Mouse (Mus musculus) heart, embryonic 11.5 days (tissue): Measurements from ENCODE around the gene Pcnx. TPM values are rescaled to one million over a fixed set of nuclear protein-coding genes. Genes with fewer than 3 reads are reported as not detected.

Source experiments
- ATAC-seq: fragments of 200-750 bp; cut with Nextera tagmentation; replicated peaks from 2 replicates; pipeline ENCODE4 v1.8.0; 2017; ENCODE audit warnings: moderate library complexity; ENCODE audit not compliant: insufficient number of reproducible peaks, low FRiP score, low TSS enrichment
- H3K27ac ChIP-seq: fragments of 300-500 bp; sonication (generic); 2 replicates; pipeline ENCODE4 v1.5.1; 2014; ENCODE audit warnings: mild to moderate bottlenecking, low read depth, low read length
- H3K27me3 ChIP-seq: fragments of 300-500 bp; sonication (generic); 2 replicates; pipeline ENCODE4 v1.6.1; 2014; ENCODE audit warnings: mild to moderate bottlenecking, low read length, mixed read lengths; ENCODE audit not compliant: control insufficient read depth, insufficient read depth
- H3K36me3 ChIP-seq: fragments of 300-500 bp; sonication (generic); 2 replicates; pipeline ENCODE4 v1.6.1; 2014; ENCODE audit warnings: mild to moderate bottlenecking, low read length, moderate library complexity, mixed read lengths; ENCODE audit not compliant: control insufficient read depth, insufficient read depth
- H3K4me1 ChIP-seq: fragments of 300-500 bp; sonication (generic); 2 replicates; pipeline ENCODE4 v1.6.1; 2014; ENCODE audit warnings: low read length; ENCODE audit not compliant: control insufficient read depth, insufficient read depth
- H3K4me2 ChIP-seq: fragments of 300-500 bp; sonication (generic); 2 replicates; pipeline ENCODE4 v1.6.1; 2014; ENCODE audit warnings: mild to moderate bottlenecking, moderate library complexity
- H3K4me3 ChIP-seq: fragments of 300-500 bp; sonication (generic); 2 replicates; pipeline ENCODE4 v1.5.1; 2014; ENCODE audit warnings: low read depth, low read length
- H3K9ac ChIP-seq: fragments of 300-500 bp; sonication (generic); 2 replicates; pipeline ENCODE4 v1.6.1; 2014; ENCODE audit warnings: mild to moderate bottlenecking, low read depth, low read length, moderate library complexity
- H3K9me3 ChIP-seq: fragments of 300-500 bp; sonication (generic); replicated peaks from 2 replicates; pipeline ENCODE4 v1.6.1; 2016; ENCODE audit warnings: low read length; ENCODE audit not compliant: control insufficient read depth
- WGBS: fragments of 180-500 bp; shearing (Covaris S2); extraction: QIAGEN DNeasy Blood & Tissue Kit; methylation state at CpG from one replicate; pipeline ENCODE4 v1.1.7; 2014; ENCODE audit not compliant: insufficient replicate concordance; 5-methylcytosine and 5-hydroxymethylcytosine counted together
- polyA plus RNA-seq: library from polyadenylated mRNA; unstranded; fragments of >200 nt; fragmentation: Nextera tagmentation; extraction: Ambion mirVana; gene quantifications from 2 replicates; pipeline ENCODE4 v1.2.1, GENCODE M21; 2014

Pcnx gene
- polyA plus RNA-seq, 1 experiment from 2014 or later = 16.2 TPM

- Histone ChIP-seq H3K9ac (no peak overlapping the region), H3K4me3 (no peak overlapping the region), H3K4me1 (0 out of 2 replicates have a peak, but pooled peaks cover 3% of the 10 kb centered on the region), H3K27me3 (no peaks in the 10 kb centered on the region), H3K36me3 (peaks cover 9% of the 10 kb centered on the region), H3K9me3 (no peaks in the 10 kb centered on the region), H3K4me2 (no peak overlapping the region), H3K27ac (no peak overlapping the region)
- ATAC-seq = no peak
- 85% methylated on average over 2 of the region's 2 CpGs for WGBS
Observed at GRCm38 (mm10) chr12:81904456-81904855, 44.6 kb downstream of the Pcnx start.

DNA sequence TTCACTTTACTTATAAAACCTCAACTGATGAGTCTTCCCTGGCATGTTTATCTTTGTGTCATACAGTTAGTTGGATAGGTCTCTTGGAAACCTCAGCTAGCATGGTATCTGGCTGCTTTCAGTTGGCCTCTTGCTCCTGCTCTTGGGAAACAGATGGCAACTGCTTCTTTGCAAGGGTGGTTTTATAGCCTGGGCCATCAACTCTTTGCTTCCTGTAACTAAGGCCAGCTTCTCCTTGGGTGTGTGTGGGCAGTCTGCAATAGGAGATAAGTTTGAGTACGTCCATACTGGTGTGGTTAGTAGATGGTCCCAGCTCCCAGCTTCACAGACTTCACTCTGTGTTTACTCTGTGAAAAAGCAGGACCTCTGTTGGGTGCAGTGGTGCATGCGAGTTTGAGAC lies 46.0 kb downstream of the Pcnx start:
- H3K4me2 ChIP-seq = no peak overlapping the region
- H3K4me1 ChIP-seq = 0 out of 2 replicates have a peak, but pooled peaks cover 3% of the 10 kb centered on the region
- H3K36me3 ChIP-seq = peaks cover 9% of the 10 kb centered on the region
- no peak overlapping the region for H3K9ac ChIP-seq
- no peak for ATAC-seq
- no peaks in the 10 kb centered on the region for H3K9me3 ChIP-seq
- H3K27me3 ChIP-seq = no peaks in the 10 kb centered on the region
- no peak overlapping the region for H3K27ac ChIP-seq
- 78% methylated on average over 2 of the region's 2 CpGs for WGBS
- H3K4me3 ChIP-seq = no peak overlapping the region

- 65% methylated on average over 4 of the region's 4 CpGs for WGBS
- Histone ChIP-seq H3K36me3 (peaks cover 9% of the 10 kb centered on the region), H3K4me2 (no peak overlapping the region), H3K4me1 (no peaks in the 10 kb centered on the region), H3K9ac (no peak overlapping the region), H3K9me3 (no peaks in the 10 kb centered on the region), H3K4me3 (no peak overlapping the region), H3K27me3 (no peaks in the 10 kb centered on the region), H3K27ac (no peak overlapping the region)
- no peak for ATAC-seq
Observed at GRCm38 (mm10) chr12:81907741-81908357, 48.0 kb downstream of the Pcnx start.

DNA sequence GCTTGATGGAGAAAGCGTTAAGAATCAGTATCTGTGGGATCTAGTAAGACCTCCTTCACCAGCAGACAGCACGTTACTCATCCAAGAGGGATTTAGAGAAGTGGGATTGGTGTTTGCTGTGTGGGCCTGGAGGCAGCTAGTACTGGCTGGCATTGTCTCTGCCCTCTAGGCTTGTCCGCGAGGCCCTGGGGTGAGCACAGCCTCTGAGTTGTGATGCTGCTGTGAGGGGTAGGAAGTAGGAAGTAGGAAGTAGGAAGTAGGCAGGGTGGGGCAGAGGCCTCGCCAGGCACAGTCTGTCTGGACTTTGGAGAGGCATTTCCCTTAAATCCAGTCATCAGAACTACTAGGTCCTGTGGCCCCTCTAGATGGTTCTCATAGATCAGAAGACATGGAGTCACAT lies 50.6 kb downstream of the Pcnx start:
- Histone ChIP-seq H3K4me2 (no peak overlapping the region), H3K9ac (no peak overlapping the region), H3K9me3 (no peaks in the 10 kb centered on the region), H3K27ac (no peak overlapping the region), H3K27me3 (no peaks in the 10 kb centered on the region), H3K4me1 (no peaks in the 10 kb centered on the region), H3K4me3 (no peak overlapping the region), H3K36me3 (peaks cover 9% of the 10 kb centered on the region)
- 69% methylated on average over 5 of the region's 5 CpGs for WGBS
- ATAC-seq = no peak

DNA sequence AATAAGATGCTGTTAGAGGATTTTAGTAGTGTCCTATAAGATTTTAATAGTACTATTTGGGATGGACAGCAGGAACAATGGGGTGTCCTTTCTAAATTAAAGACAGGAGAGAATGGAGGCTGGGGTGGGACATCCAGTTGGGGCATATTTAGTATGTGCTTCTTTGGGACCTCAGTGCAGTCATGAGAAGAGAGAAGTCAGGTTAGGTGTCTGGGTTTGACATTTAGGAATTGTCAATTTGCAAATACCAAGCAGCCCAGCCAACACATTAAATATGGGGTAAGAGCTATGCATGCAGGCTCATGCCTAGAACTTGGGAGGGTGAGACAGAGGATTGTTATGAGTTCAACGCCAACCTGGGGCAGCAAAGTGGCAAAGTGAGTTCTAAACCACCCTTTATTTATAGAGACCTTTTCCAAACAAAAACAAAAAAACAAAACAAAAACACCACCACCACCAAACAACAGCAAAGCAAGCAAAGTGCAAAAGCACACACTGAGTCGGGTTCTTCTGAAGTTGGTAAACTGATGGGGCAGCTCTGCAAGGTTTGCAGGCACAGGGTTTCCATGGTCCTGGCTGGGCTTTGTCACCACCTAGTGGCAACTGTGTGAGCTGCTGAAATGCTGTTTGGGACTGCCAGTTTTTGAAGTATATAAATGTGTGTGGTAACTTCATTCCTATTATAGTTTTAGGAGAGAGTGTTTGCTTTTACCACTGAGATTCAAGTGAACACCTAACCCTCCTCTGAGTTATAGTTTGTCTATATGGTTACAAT lies 55.5 kb downstream of the Pcnx start:
- Histone ChIP-seq H3K4me1 (no peaks in the 10 kb centered on the region), H3K4me2 (no peak overlapping the region), H3K27ac (no peak overlapping the region), H3K9ac (no peak overlapping the region), H3K9me3 (no peaks in the 10 kb centered on the region), H3K36me3 (peaks cover 5% of the 10 kb centered on the region; the same call in 1 of the 2 replicates), H3K4me3 (no peak overlapping the region), H3K27me3 (no peaks in the 10 kb centered on the region)
- WGBS = 53% methylated on average over 2 of the region's 2 CpGs
- no peak for ATAC-seq

DNA sequence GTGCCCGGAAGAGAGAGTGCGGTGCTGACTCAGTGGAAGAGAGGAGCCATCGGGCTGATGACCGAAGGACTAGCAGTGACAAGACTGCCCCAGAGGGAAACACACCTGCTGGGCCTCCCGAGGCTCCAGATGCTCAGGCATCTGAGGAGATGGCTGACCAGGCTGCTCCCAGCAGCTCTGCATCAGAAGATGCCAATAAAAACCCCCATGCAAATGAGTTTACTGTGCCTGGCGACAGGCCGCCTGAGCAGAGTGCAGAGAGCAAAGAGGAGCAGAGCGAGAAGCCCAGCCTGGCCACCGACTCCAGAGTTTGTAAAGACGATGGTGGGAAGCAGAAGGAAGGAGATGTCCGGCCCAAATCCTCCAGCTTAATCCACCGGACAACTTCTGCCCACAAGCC lies 58.5 kb downstream of the Pcnx start:
- H3K9me3 ChIP-seq = no peaks in the 10 kb centered on the region
- H3K27ac ChIP-seq = no peak overlapping the region
- no peak overlapping the region for H3K9ac ChIP-seq
- 88% methylated on average over 12 of the region's 12 CpGs for WGBS
- H3K4me3 ChIP-seq = no peak overlapping the region
- H3K4me2 ChIP-seq = no peak overlapping the region
- ATAC-seq = no peak
- peaks cover 9% of the 10 kb centered on the region for H3K4me1 ChIP-seq
- no peaks in the 10 kb centered on the region for H3K27me3 ChIP-seq
- peaks cover 5% of the 10 kb centered on the region; the same call in 1 of the 2 replicates for H3K36me3 ChIP-seq

DNA sequence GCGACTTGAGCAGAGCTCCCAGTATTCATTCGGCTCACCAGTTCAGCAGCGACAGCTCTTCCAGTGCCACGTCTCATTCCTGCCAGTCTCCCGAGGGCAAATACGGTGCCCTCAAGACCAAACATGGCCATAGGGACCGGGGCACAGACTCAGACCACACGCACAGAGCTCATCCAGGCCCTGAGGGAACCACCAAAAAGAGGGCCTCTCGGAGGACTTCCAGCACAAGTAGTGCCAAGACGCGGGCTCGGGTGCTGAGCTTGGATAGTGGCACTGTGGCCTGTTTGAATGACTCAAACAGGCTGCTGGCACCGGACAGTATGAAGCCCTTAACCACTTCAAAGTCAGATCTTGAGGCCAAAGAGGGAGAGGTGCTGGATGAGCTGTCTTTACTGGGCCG lies 59.1 kb downstream of the Pcnx start:
- Histone ChIP-seq H3K4me3 (no peak overlapping the region), H3K4me1 (peaks cover 9% of the 10 kb centered on the region), H3K9ac (no peak overlapping the region), H3K9me3 (no peaks in the 10 kb centered on the region), H3K4me2 (no peak overlapping the region), H3K27ac (no peak overlapping the region), H3K27me3 (no peaks in the 10 kb centered on the region), H3K36me3 (peaks cover 5% of the 10 kb centered on the region; the same call in 1 of the 2 replicates)
- 89% methylated on average over 14 of the region's 14 CpGs for WGBS
- ATAC-seq = no peak

DNA sequence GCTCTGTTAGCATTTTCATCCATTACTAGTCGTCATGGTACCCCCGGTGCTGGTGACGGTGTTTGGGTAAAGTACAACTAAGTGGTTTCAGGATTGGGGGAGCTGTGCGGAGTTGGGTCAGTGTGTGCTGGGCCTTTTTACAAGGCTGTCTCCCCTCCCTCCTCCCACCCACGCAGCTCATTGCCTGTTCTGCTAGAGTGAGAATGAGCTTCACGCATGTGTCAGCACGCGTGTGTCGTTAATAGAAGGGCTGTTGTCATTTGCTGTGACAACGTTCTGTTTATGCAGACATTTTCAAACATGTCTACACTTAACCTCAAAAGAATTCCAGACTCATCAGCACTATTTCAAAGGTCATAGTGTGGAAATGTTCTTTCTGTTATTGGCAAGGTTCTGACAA lies 60.2 kb downstream of the Pcnx start:
- H3K27me3 ChIP-seq = no peaks in the 10 kb centered on the region
- no peak overlapping the region for H3K9ac ChIP-seq
- 87% methylated on average over 10 of the region's 10 CpGs for WGBS
- H3K4me3 ChIP-seq = no peak overlapping the region
- no peak overlapping the region for H3K27ac ChIP-seq
- H3K9me3 ChIP-seq = no peaks in the 10 kb centered on the region
- ATAC-seq = no peak
- H3K4me2 ChIP-seq = no peak overlapping the region
- peaks cover 5% of the 10 kb centered on the region; the same call in 1 of the 2 replicates for H3K36me3 ChIP-seq
- H3K4me1 ChIP-seq = peaks cover 9% of the 10 kb centered on the region
